Mouse (Mus musculus) forebrain, embryonic 14.5 days (tissue): ENCODE results near the gene Cmc1. TPM values are rescaled to one million over a fixed set of nuclear protein-coding genes. Genes with fewer than 3 reads are reported as not detected.
A peak's percentile ranks its signal among the peaks of the same experiment; 100 is the strongest.

Experiments used
- ATAC-seq: fragments of 200-750 bp; cut with Nextera tagmentation; 2 replicates; pipeline ENCODE4 v1.8.0; 2017; ENCODE audit warnings: mild to moderate bottlenecking, moderate library complexity
- DNase-seq: peaks from one replicate; pipeline ENCODE4 v3.0.0-alpha.2; 2015; ENCODE audit warnings: low spot score
- H3K27ac ChIP-seq: fragments of 300-500 bp; sonication (generic); 2 replicates; pipeline ENCODE4 v1.5.1; 2014; ENCODE audit warnings: low read depth, mild to moderate bottlenecking, control low read depth, low read length, moderate library complexity
- H3K27me3 ChIP-seq: fragments of 300-500 bp; sonication (generic); replicated peaks from 2 replicates; pipeline ENCODE4 v1.6.1; 2014; ENCODE audit warnings: low read length, control low read depth, mixed read lengths; ENCODE audit not compliant: control insufficient read depth, insufficient read depth
- H3K36me3 ChIP-seq: fragments of 300-500 bp; sonication (generic); 2 replicates; pipeline ENCODE4 v1.6.1; 2014; ENCODE audit warnings: low read length, control low read depth; ENCODE audit not compliant: control insufficient read depth, insufficient read depth
- H3K4me1 ChIP-seq: fragments of 300-500 bp; sonication (generic); 2 replicates; pipeline ENCODE4 v1.6.1; 2014; ENCODE audit warnings: antibody characterized with exemption, low read length, control low read depth; ENCODE audit not compliant: control insufficient read depth, insufficient read depth
- H3K4me2 ChIP-seq: fragments of 300-500 bp; sonication (generic); 2 replicates; pipeline ENCODE4 v1.6.1; 2014; ENCODE audit warnings: mild to moderate bottlenecking, control low read depth, low read length
- H3K4me3 ChIP-seq: fragments of 300-500 bp; sonication (generic); 2 replicates; pipeline ENCODE4 v1.5.1; 2014; ENCODE audit warnings: low read depth, low read length, control low read depth
- H3K9ac ChIP-seq: fragments of 300-500 bp; sonication (generic); 2 replicates; pipeline ENCODE4 v1.6.1; 2014; ENCODE audit warnings: mild to moderate bottlenecking, low read length, control low read depth, moderate library complexity
- H3K9me3 ChIP-seq: fragments of 300-500 bp; sonication (generic); replicated peaks from 2 replicates; pipeline ENCODE4 v1.6.1; 2016; ENCODE audit warnings: low read length, control low read depth, mixed read lengths; ENCODE audit not compliant: control insufficient read depth
- WGBS: fragments of 180-500 bp; shearing (Covaris S2); extraction: QIAGEN DNeasy Blood & Tissue Kit; methylation state at CpG from one replicate; pipeline ENCODE4 v1.1.7; 2014; 5-methylcytosine and 5-hydroxymethylcytosine counted together
- polyA plus RNA-seq: library from polyadenylated mRNA; unstranded; fragments of >200 nt; fragmentation: Nextera tagmentation; extraction: Ambion mirVana; gene quantifications from 2 replicates; pipeline ENCODE4 v1.2.1, GENCODE M21; 2014

Cmc1 gene
- polyA plus RNA-seq, 1 experiment from 2014 or later, result 52.7 TPM

- Histone ChIP-seq H3K4me1 (no peaks in the 10 kb centered on the region), H3K27me3 (no peaks in the 10 kb centered on the region), H3K4me2 (no peak overlapping the region), H3K4me3 (no peak overlapping the region), H3K9ac (no peak overlapping the region), H3K36me3 (no peaks in the 10 kb centered on the region), H3K27ac (no peak overlapping the region), H3K9me3 (no peaks in the 10 kb centered on the region)
- DNase-seq (no peak), ATAC-seq (no peak)
- WGBS, result 72% methylated on average over 18 of the region's 18 CpGs
Observed at GRCm38 (mm10) chr9:118179136-118180025, 29.4 kb upstream of the Cmc1 start.

GRCm38 (mm10) chr9:118176687-118177086 is 26.7 kb upstream of the Cmc1 start:
- ATAC-seq, result no peak
- Histone ChIP-seq H3K9me3 (0 out of 2 replicates have a peak, but pooled peaks cover 9% of the 10 kb centered on the region), H3K4me1 (no peaks in the 10 kb centered on the region), H3K36me3 (no peaks in the 10 kb centered on the region), H3K4me2 (no peak overlapping the region), H3K27ac (no peak overlapping the region), H3K4me3 (no peak overlapping the region), H3K27me3 (no peaks in the 10 kb centered on the region), H3K9ac (no peak overlapping the region)
- no peak for DNase-seq
- 95% methylated on average over 3 of the region's 3 CpGs for WGBS

GRCm38 (mm10) chr9:118175411-118175810 is 25.4 kb upstream of the Cmc1 start:
- Histone ChIP-seq H3K9me3 (0 out of 2 replicates have a peak, but pooled peaks cover 9% of the 10 kb centered on the region), H3K36me3 (no peaks in the 10 kb centered on the region), H3K9ac (no peak overlapping the region), H3K4me2 (no peak overlapping the region), H3K4me1 (no peaks in the 10 kb centered on the region), H3K27me3 (no peaks in the 10 kb centered on the region), H3K4me3 (no peak overlapping the region), H3K27ac (no peak overlapping the region)
- ATAC-seq (no peak), DNase-seq (no peak)
- WGBS, result 93% methylated on average over 4 of the region's 4 CpGs

GRCm38 (mm10) chr9:118173086-118173485 is 23.1 kb upstream of the Cmc1 start:
- Histone ChIP-seq H3K27ac (no peak overlapping the region), H3K4me3 (no peak overlapping the region), H3K9me3 (0 out of 2 replicates have a peak, but pooled peaks cover 9% of the 10 kb centered on the region), H3K9ac (no peak overlapping the region), H3K36me3 (no peaks in the 10 kb centered on the region), H3K4me1 (no peaks in the 10 kb centered on the region), H3K4me2 (no peak overlapping the region), H3K27me3 (no peaks in the 10 kb centered on the region)
- DNase-seq (no peak), ATAC-seq (no peak)
- WGBS, result 86% methylated on average over 4 of the region's 4 CpGs

GRCm38 (mm10) chr9:118168544-118168943 is 18.6 kb upstream of the Cmc1 start:
- 0 out of 2 replicates have a peak, but pooled peaks cover 4% of the 10 kb centered on the region for H3K9me3 ChIP-seq

GRCm38 (mm10) chr9:118167606-118168005 is 17.6 kb upstream of the Cmc1 start:
- Histone ChIP-seq H3K4me2 (no peak overlapping the region), H3K9me3 (no peaks in the 10 kb centered on the region), H3K4me1 (no peaks in the 10 kb centered on the region), H3K36me3 (no peaks in the 10 kb centered on the region), H3K4me3 (no peak overlapping the region), H3K9ac (no peak overlapping the region), H3K27ac (no peak overlapping the region), H3K27me3 (no peaks in the 10 kb centered on the region)
- DNase-seq, result no peak
- WGBS, result 75% methylated on average over 6 of the region's 6 CpGs
- ATAC-seq, result no peak

More at GRCm38 (mm10) chr9:118168544-118168943, 18.6 kb upstream of the Cmc1 start:
- Histone ChIP-seq H3K9ac (no peak overlapping the region), H3K36me3 (no peaks in the 10 kb centered on the region), H3K27me3 (no peaks in the 10 kb centered on the region), H3K4me3 (no peak overlapping the region), H3K4me1 (no peaks in the 10 kb centered on the region), H3K27ac (no peak overlapping the region), H3K4me2 (no peak overlapping the region)
- no peak for ATAC-seq
- WGBS, result 43% methylated on average over 5 of the region's 5 CpGs
- DNase-seq, result peak; percentile 29

- Histone ChIP-seq H3K27me3 (no peaks in the 10 kb centered on the region), H3K9me3 (no peaks in the 10 kb centered on the region), H3K4me1 (no peaks in the 10 kb centered on the region), H3K9ac (no peak overlapping the region), H3K4me3 (no peak overlapping the region), H3K27ac (no peak overlapping the region), H3K4me2 (no peak overlapping the region), H3K36me3 (no peaks in the 10 kb centered on the region)
- DNase-seq (no peak), ATAC-seq (no peak)
- WGBS, result 90% methylated on average over 6 of the region's 6 CpGs
Observed at GRCm38 (mm10) chr9:118161536-118161935, 11.6 kb upstream of the Cmc1 start.

GRCm38 (mm10) chr9:118159936-118160335 is 10.0 kb upstream of the Cmc1 start:
- Histone ChIP-seq H3K36me3 (no peaks in the 10 kb centered on the region), H3K27me3 (no peaks in the 10 kb centered on the region), H3K9ac (no peak overlapping the region), H3K4me1 (no peaks in the 10 kb centered on the region), H3K4me3 (no peak overlapping the region), H3K4me2 (no peak overlapping the region), H3K27ac (no peak overlapping the region), H3K9me3 (no peaks in the 10 kb centered on the region)
- 76% methylated on average over 3 of the region's 3 CpGs for WGBS
- DNase-seq (no peak), ATAC-seq (no peak)

GRCm38 (mm10) chr9:118158201-118158600 is 8.2 kb upstream of the Cmc1 start:
- Histone ChIP-seq H3K4me3 (no peak overlapping the region), H3K27me3 (no peaks in the 10 kb centered on the region)
- WGBS, result 95% methylated on average over 4 of the region's 4 CpGs

More at GRCm38 (mm10) chr9:118158201-118158600, 8.2 kb upstream of the Cmc1 start:
- DNase-seq (no peak), ATAC-seq (no peak)
- H3K9me3 ChIP-seq, result no peaks in the 10 kb centered on the region
- H3K4me1 ChIP-seq, result no peaks in the 10 kb centered on the region
- H3K4me2 ChIP-seq, result no peak overlapping the region
- H3K27ac ChIP-seq, result no peak overlapping the region
- H3K36me3 ChIP-seq, result no peaks in the 10 kb centered on the region
- no peak overlapping the region for H3K9ac ChIP-seq
